Mouse (Mus musculus): ENCODE data around the gene Tspan9.

Gene Tspan9

GRCm38 (mm10) chr6:128075453-128076003, 67.9 kb downstream of the Tspan9 start:
- peak; percentile 69 to 73 for DNase-seq

- no peak for DNase-seq
These were observed 72.4 kb downstream of the Tspan9 start for GRCm38 (mm10) chr6:128070921-128071558.

GRCm38 (mm10) chr6:128070072-128070872, 73.1 kb downstream of the Tspan9 start:
- no peak for DNase-seq

GRCm38 (mm10) chr6:128068144-128068543, 75.2 kb downstream of the Tspan9 start:
- DNase-seq, result no peak

GRCm38 (mm10) chr6:128065982-128066381, 77.4 kb downstream of the Tspan9 start:
- DNase-seq, result peak in 1 of 2 experiments; percentile 35

GRCm38 (mm10) chr6:128063501-128063900, 79.9 kb downstream of the Tspan9 start:
- peak; percentile 58 to 76 for DNase-seq

- no peak for DNase-seq
These were observed 80.6 kb downstream of the Tspan9 start for GRCm38 (mm10) chr6:128062784-128063183.

- DNase-seq, result no peak
These were observed 81.2 kb downstream of the Tspan9 start for GRCm38 (mm10) chr6:128062216-128062615.

GRCm38 (mm10) chr6:128061342-128061741, 82.1 kb downstream of the Tspan9 start:
- no peak for DNase-seq

- no peak for DNase-seq
These were observed 84.8 kb downstream of the Tspan9 start for GRCm38 (mm10) chr6:128058570-128058969.

GRCm38 (mm10) chr6:128058157-128058556, 85.2 kb downstream of the Tspan9 start:
- no peak for DNase-seq

- no peak for DNase-seq
These were observed 90.2 kb downstream of the Tspan9 start for GRCm38 (mm10) chr6:128053000-128053732.

- DNase-seq, result no peak
These were observed 95.7 kb downstream of the Tspan9 start for GRCm38 (mm10) chr6:128047671-128048070.

- no peak for DNase-seq
These were observed 96.2 kb downstream of the Tspan9 start for GRCm38 (mm10) chr6:128047239-128047638.

GRCm38 (mm10) chr6:128046799-128047198, 96.6 kb downstream of the Tspan9 start:
- DNase-seq, result no peak

- no peak for DNase-seq
These were observed 98.7 kb downstream of the Tspan9 start for GRCm38 (mm10) chr6:128044691-128045090.

- no peak for DNase-seq
These were observed 99.9 kb downstream of the Tspan9 start for GRCm38 (mm10) chr6:128043486-128043885.

GRCm38 (mm10) chr6:128041836-128042235, 101.6 kb downstream of the Tspan9 start:
- no peak for DNase-seq

- DNase-seq, result peak in 1 of 2 experiments; percentile 34
These were observed 104.2 kb downstream of the Tspan9 start for GRCm38 (mm10) chr6:128039077-128039766.

GRCm38 (mm10) chr6:128038568-128038967, 104.8 kb downstream of the Tspan9 start:
- peak in 1 of 2 experiments; percentile 28 for DNase-seq

GRCm38 (mm10) chr6:128036597-128036996, 106.8 kb downstream of the Tspan9 start:
- no peak for DNase-seq

- no peak for DNase-seq
These were observed 107.5 kb downstream of the Tspan9 start for GRCm38 (mm10) chr6:128035930-128036309.

All from kidney, postnatal 25 days (tissue).